Mouse (Mus musculus) ES-E14 (cell line): ENCODE results near the gene Ripor2.

Experiments
- ZC3H11A ChIP-seq: IDR thresholded peaks from 2 replicates; pipeline ENCODE4 v1.6.1; 2012; ENCODE audit warnings: low read depth, mild to moderate bottlenecking, inconsistent platforms, low read length, borderline replicate concordance
- ZNF384 ChIP-seq: IDR thresholded peaks from 2 replicates; pipeline ENCODE4 v1.6.1; 2012; ENCODE audit warnings: low read depth, low read length, inconsistent platforms

- TF ChIP-seq ZNF384 (no peak), ZC3H11A (no peak)
Measured at GRCm38 (mm10) chr13:24599631-24600041, 17.6 kb downstream of the Ripor2 start.
